32 mouse cellular contexts compared by ENCODE assay signal in the genomic region with DNA sequence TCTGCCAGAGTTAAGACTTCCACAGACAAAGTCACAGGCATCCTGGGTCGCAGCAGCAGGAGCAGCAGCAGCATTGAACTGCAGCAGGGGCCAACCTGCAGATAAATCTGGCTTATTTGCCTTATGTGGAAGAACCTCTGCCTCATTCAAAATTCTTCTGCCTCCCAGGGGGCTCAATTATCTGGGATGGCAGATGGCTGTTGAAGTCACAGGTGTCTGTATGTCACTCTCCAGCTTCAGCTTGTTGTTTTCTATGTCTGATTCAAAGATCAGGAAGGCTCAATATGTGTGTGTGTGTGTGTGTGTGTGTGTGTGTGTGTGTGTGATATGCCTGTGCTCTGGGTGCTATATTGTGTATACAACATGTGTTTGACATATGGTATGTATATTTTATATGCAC. TPM values are rescaled to one million over a fixed set of nuclear protein-coding genes. Genes with fewer than 3 reads are reported as not detected.
DNase-seq lines count a peak whose midpoint lies in the region; ATAC-seq and TF ChIP-seq lines count a peak whose summit lies in the region.
"Had no signal": no experiment of that assay in that cellular context is flagged by ENCODE, and none has a peak within 500 bp of the region (broad histone marks: within the 10 kb centered on the region; RNA-seq: fewer than 3 reads in every experiment).

No protein-coding gene starts in this region.

- no peaks in the 10 kb centered on the region for H3K4me1 ChIP-seq in forebrain, embryonic 14.5 days (ENCODE audit: control insufficient read depth, insufficient read depth, low read length)
- 0 out of 2 replicates have a peak, but pooled peaks cover 2% of the 10 kb centered on the region for H3K4me1 ChIP-seq in forebrain, embryonic 16.5 days (replicated peaks; ENCODE audit: control insufficient read depth, insufficient read depth, low read length)
- no peaks in the 10 kb centered on the region for H3K4me1 ChIP-seq in forebrain, embryonic 15.5 days
- H3K4me1 ChIP-seq in hindbrain, postnatal 0 days (ENCODE audit: insufficient read depth, low read length), result no peaks in the 10 kb centered on the region
- no peaks in the 10 kb centered on the region for H3K4me1 ChIP-seq in midbrain, postnatal 0 days (ENCODE audit: insufficient read depth, low read length)
- H3K4me1 ChIP-seq: embryonic facial prominence, embryonic 12.5 days; intestine, embryonic 15.5 days had no signal

- peak; percentile 52 for DNase-seq in forebrain, embryonic 14.5 days (ENCODE audit: low spot score)
- DNase-seq in hindbrain, postnatal 0 days (ENCODE audit: low spot score), result peak; percentile 5
- peak; percentile 5 for DNase-seq in midbrain, postnatal 0 days (ENCODE audit: low spot score)
- DNase-seq in ovary, adult 18-20 months (ENCODE audit: low spot score), result no peak
- no peak for DNase-seq in frontal cortex, postnatal 10 days (ENCODE audit: low spot score in 2 of 2)
- DNase-seq: adrenal gland, adult 2 months; cerebellum, adult 18-20 months; cerebellum, postnatal 14 days; gastrocnemius, postnatal 10 days; kidney, adult 8-10 months; kidney, postnatal 10 days; liver, postnatal 0 days; right cerebral cortex, postnatal 14 days; spleen, adult 18-20 months had no signal

- H3K36me3 ChIP-seq in forebrain, embryonic 14.5 days (ENCODE audit: control insufficient read depth, insufficient read depth, low read length), result no peaks in the 10 kb centered on the region
- H3K36me3 ChIP-seq in forebrain, embryonic 16.5 days (ENCODE audit: control insufficient read depth, insufficient read depth), result no peaks in the 10 kb centered on the region
- H3K36me3 ChIP-seq in forebrain, embryonic 15.5 days, result no peaks in the 10 kb centered on the region
- H3K36me3 ChIP-seq in hindbrain, postnatal 0 days (ENCODE audit: insufficient read depth, low read length), result no peaks in the 10 kb centered on the region
- no peaks in the 10 kb centered on the region for H3K36me3 ChIP-seq in midbrain, postnatal 0 days (ENCODE audit: insufficient read depth, low read length)
- H3K36me3 ChIP-seq: embryonic facial prominence, embryonic 12.5 days; G1E; intestine, embryonic 15.5 days had no signal

- ATAC-seq in forebrain, embryonic 14.5 days, result peak; percentile 65
- ATAC-seq in forebrain, embryonic 16.5 days, result no peak
- 0 out of 2 replicates have a peak, but pooled peaks have one; percentile 29 for ATAC-seq in forebrain, embryonic 15.5 days (replicated peaks)
- ATAC-seq in hindbrain, postnatal 0 days, result no peak
- ATAC-seq in midbrain, postnatal 0 days (ENCODE audit: low FRiP score), result no peak
- ATAC-seq: intestine, embryonic 15.5 days; lung, postnatal 0 days had no signal

- no peak overlapping the region for H3K4me2 ChIP-seq in forebrain, embryonic 14.5 days (ENCODE audit: low read length)
- no peak overlapping the region for H3K4me2 ChIP-seq in forebrain, embryonic 16.5 days (ENCODE audit: low read length)
- no peak overlapping the region for H3K4me2 ChIP-seq in forebrain, embryonic 15.5 days (replicated peaks)
- H3K4me2 ChIP-seq in hindbrain, postnatal 0 days (ENCODE audit: low read depth, low read length), result no peak overlapping the region
- H3K4me2 ChIP-seq in midbrain, postnatal 0 days (ENCODE audit: low read depth, low read length, poor library complexity, severe bottlenecking), result no peak overlapping the region
- H3K4me2 ChIP-seq: embryonic facial prominence, embryonic 12.5 days; heart, embryonic 11.5 days; intestine, embryonic 15.5 days had no signal

- H3K27me3 ChIP-seq in forebrain, embryonic 14.5 days (replicated peaks; ENCODE audit: control insufficient read depth, insufficient read depth, low read length), result no peaks in the 10 kb centered on the region
- H3K27me3 ChIP-seq in forebrain, embryonic 16.5 days (replicated peaks; ENCODE audit: control insufficient read depth, insufficient read depth, low read length), result no peaks in the 10 kb centered on the region
- no peaks in the 10 kb centered on the region for H3K27me3 ChIP-seq in forebrain, embryonic 15.5 days
- no peaks in the 10 kb centered on the region for H3K27me3 ChIP-seq in hindbrain, postnatal 0 days (ENCODE audit: insufficient read depth, low read length)
- no peaks in the 10 kb centered on the region for H3K27me3 ChIP-seq in midbrain, postnatal 0 days (ENCODE audit: insufficient read depth, low read length)
- H3K27me3 ChIP-seq: CH12.LX; embryonic facial prominence, embryonic 12.5 days; intestine, embryonic 15.5 days had no signal

- no peak overlapping the region for H3K27ac ChIP-seq in forebrain, embryonic 14.5 days (ENCODE audit: low read depth, low read length)
- no peak overlapping the region for H3K27ac ChIP-seq in forebrain, embryonic 16.5 days (ENCODE audit: low read length)
- no peak overlapping the region for H3K27ac ChIP-seq in forebrain, embryonic 15.5 days (replicated peaks)
- H3K27ac ChIP-seq in hindbrain, postnatal 0 days, result no peak overlapping the region
- no peak overlapping the region for H3K27ac ChIP-seq in midbrain, postnatal 0 days (ENCODE audit: low read depth, low read length)
- H3K27ac ChIP-seq: embryonic facial prominence, embryonic 12.5 days; intestine, embryonic 15.5 days; macrophage had no signal

- TF ChIP-seq CTCF in hindbrain, postnatal 0 days (IDR thresholded peaks at IDR 0.05; ENCODE audit: low read depth), result no peak
- no peak for TF ChIP-seq CTCF in midbrain, postnatal 0 days (IDR thresholded peaks at IDR 0.05)

- H3K4me3 ChIP-seq in forebrain, embryonic 14.5 days (ENCODE audit: low read depth, low read length), result no peak overlapping the region
- no peak overlapping the region for H3K4me3 ChIP-seq in forebrain, embryonic 16.5 days (replicated peaks; ENCODE audit: low read length)
- no peak overlapping the region for H3K4me3 ChIP-seq in forebrain, embryonic 15.5 days
- no peak overlapping the region for H3K4me3 ChIP-seq in hindbrain, postnatal 0 days (ENCODE audit: low read length)
- no peak overlapping the region for H3K4me3 ChIP-seq in midbrain, postnatal 0 days (ENCODE audit: low read depth, low read length)
- H3K4me3 ChIP-seq: embryonic facial prominence, embryonic 12.5 days; intestine, embryonic 15.5 days had no signal

- no peaks in the 10 kb centered on the region for H3K9me3 ChIP-seq in forebrain, embryonic 14.5 days (replicated peaks; ENCODE audit: control insufficient read depth, low read length)
- H3K9me3 ChIP-seq in forebrain, embryonic 16.5 days (ENCODE audit: control insufficient read depth, low read length), result no peaks in the 10 kb centered on the region
- no peaks in the 10 kb centered on the region for H3K9me3 ChIP-seq in forebrain, embryonic 15.5 days
- no peaks in the 10 kb centered on the region for H3K9me3 ChIP-seq in hindbrain, postnatal 0 days (ENCODE audit: low read length)
- no peaks in the 10 kb centered on the region for H3K9me3 ChIP-seq in midbrain, postnatal 0 days (ENCODE audit: low read length)
- H3K9me3 ChIP-seq: embryonic facial prominence, embryonic 12.5 days; G1E; intestine, embryonic 15.5 days had no signal

- WGBS in forebrain, embryonic 14.5 days, result 21% methylated on average over 1 of the region's 1 CpGs
- 21% methylated on average over 1 of the region's 1 CpGs for WGBS in forebrain, embryonic 16.5 days
- WGBS in forebrain, embryonic 15.5 days, result 21% methylated on average over 1 of the region's 1 CpGs
- 29% methylated on average over 1 of the region's 1 CpGs for WGBS in hindbrain, postnatal 0 days
- WGBS in midbrain, postnatal 0 days, result 23% methylated on average over 1 of the region's 1 CpGs

- no peak overlapping the region for H3K9ac ChIP-seq in forebrain, embryonic 14.5 days (ENCODE audit: low read length)
- no peak overlapping the region for H3K9ac ChIP-seq in forebrain, embryonic 16.5 days (replicated peaks; ENCODE audit: low read depth, low read length)
- H3K9ac ChIP-seq in forebrain, embryonic 15.5 days (replicated peaks), result no peak overlapping the region
- no peak overlapping the region for H3K9ac ChIP-seq in hindbrain, postnatal 0 days (replicated peaks; ENCODE audit: low read length)
- H3K9ac ChIP-seq in midbrain, postnatal 0 days (replicated peaks; ENCODE audit: low read length, poor library complexity, severe bottlenecking), result no peak overlapping the region
- H3K9ac ChIP-seq: embryonic facial prominence, embryonic 12.5 days; intestine, embryonic 15.5 days; liver, postnatal 0 days had no signal

RNA-seq across cellular contexts. Expression of gene Trpv6, which starts 1.2 kb away (rescaled TPM):
- 0.54 and 0.55 TPM in 2 replicates for polyA plus RNA-seq in forebrain, embryonic 14.5 days (2014; fragmentation: Nextera tagmentation; extraction: Ambion mirVana)
- polyA plus RNA-seq in forebrain, embryonic 16.5 days (2015; fragmentation: Nextera tagmentation; extraction: Ambion mirVana), result 0.60 and 0.65 TPM in 2 replicates
- 0.46 and 0.52 TPM in 2 replicates for polyA plus RNA-seq in forebrain, embryonic 15.5 days (2015; fragmentation: Nextera tagmentation; extraction: Ambion mirVana)
- total RNA-seq in hindbrain, postnatal 0 days (2014; rRNA removed), result 0.58 TPM in 1 of 2 replicates, not detected in the other
- 0.45 and 0.58 TPM in 2 replicates for polyA plus RNA-seq in hindbrain, postnatal 0 days (2015; fragmentation: Nextera tagmentation; extraction: Ambion mirVana)
- total RNA-seq in midbrain, postnatal 0 days (2014; rRNA removed), result 0.33 TPM in 1 of 2 replicates, not detected in the other
- 0.78 and 0.80 TPM in 2 replicates for polyA plus RNA-seq in midbrain, postnatal 0 days (2015; fragmentation: Nextera tagmentation; extraction: Ambion mirVana)
- total RNA-seq: adrenal gland, adult 2 months; CH12.LX; gastrocnemius, postnatal 10 days; granulocyte monocyte progenitor cell, adult 5-6 weeks; hematopoietic stem cell, adult 5-6 weeks; liver, adult 2 months had no signal
- polyA plus RNA-seq: adrenal gland, adult 2 months; G1E; heart, embryonic 11.5 days; heart, postnatal 0 days; liver, adult 2 months; liver, postnatal 0 days; macrophage had no signal

RNA-seq across cellular contexts. Expression of gene Ephb6, which starts 32.1 kb away (rescaled TPM):
- polyA plus RNA-seq in forebrain, embryonic 14.5 days (2014; fragmentation: Nextera tagmentation; extraction: Ambion mirVana), result 20.2 and 24.7 TPM in 2 replicates
- polyA plus RNA-seq in forebrain, embryonic 16.5 days (2015; fragmentation: Nextera tagmentation; extraction: Ambion mirVana), result 37.7 and 39.4 TPM in 2 replicates
- polyA plus RNA-seq in forebrain, embryonic 15.5 days (2015; fragmentation: Nextera tagmentation; extraction: Ambion mirVana), result 33.2 and 34.6 TPM in 2 replicates
- total RNA-seq in hindbrain, postnatal 0 days (2014; rRNA removed), result 58.4 and 79.1 TPM in 2 replicates
- 25.1 and 27.9 TPM in 2 replicates for polyA plus RNA-seq in hindbrain, postnatal 0 days (2015; fragmentation: Nextera tagmentation; extraction: Ambion mirVana)
- total RNA-seq in midbrain, postnatal 0 days (2014; rRNA removed), result 60.1 and 70.3 TPM in 2 replicates
- 32.0 and 39.1 TPM in 2 replicates for polyA plus RNA-seq in midbrain, postnatal 0 days (2015; fragmentation: Nextera tagmentation; extraction: Ambion mirVana)
- total RNA-seq: CH12.LX had no signal

RNA-seq across cellular contexts. Expression of gene Trpv5, which starts 43.2 kb away (rescaled TPM):
- polyA plus RNA-seq in forebrain, embryonic 14.5 days (2014; fragmentation: Nextera tagmentation; extraction: Ambion mirVana), result not detected in 2 replicates
- polyA plus RNA-seq in forebrain, embryonic 16.5 days (2015; fragmentation: Nextera tagmentation; extraction: Ambion mirVana), result not detected in 2 replicates
- polyA plus RNA-seq in forebrain, embryonic 15.5 days (2015; fragmentation: Nextera tagmentation; extraction: Ambion mirVana), result not detected in 2 replicates
- not detected in 2 replicates for total RNA-seq in hindbrain, postnatal 0 days (2014; rRNA removed)
- polyA plus RNA-seq in hindbrain, postnatal 0 days (2015; fragmentation: Nextera tagmentation; extraction: Ambion mirVana), result not detected in 2 replicates
- not detected in 2 replicates for total RNA-seq in midbrain, postnatal 0 days (2014; rRNA removed)
- not detected in 2 replicates for polyA plus RNA-seq in midbrain, postnatal 0 days (2015; fragmentation: Nextera tagmentation; extraction: Ambion mirVana)
- total RNA-seq: adrenal gland, adult 2 months; CH12.LX; gastrocnemius, postnatal 10 days; granulocyte monocyte progenitor cell, adult 5-6 weeks; hematopoietic stem cell, adult 5-6 weeks; layer of hippocampus, adult 18-20 months; layer of hippocampus, postnatal 14 days; left cerebral cortex, adult 8-10 months; liver, adult 2 months had no signal
- polyA plus RNA-seq: adrenal gland, adult 2 months; embryonic facial prominence, embryonic 12.5 days; G1E; heart, embryonic 11.5 days; heart, postnatal 0 days; limb, embryonic 11.5 days; liver, adult 2 months; lung, postnatal 0 days; macrophage; urinary bladder, adult 2 months had no signal

RNA-seq across cellular contexts. Expression of gene Llcfc1, which starts 46.8 kb away (rescaled TPM):
- polyA plus RNA-seq in forebrain, embryonic 14.5 days (2014; fragmentation: Nextera tagmentation; extraction: Ambion mirVana), result not detected in 2 replicates
- polyA plus RNA-seq in forebrain, embryonic 16.5 days (2015; fragmentation: Nextera tagmentation; extraction: Ambion mirVana), result not detected in 2 replicates
- polyA plus RNA-seq in forebrain, embryonic 15.5 days (2015; fragmentation: Nextera tagmentation; extraction: Ambion mirVana), result not detected in 2 replicates
- total RNA-seq in hindbrain, postnatal 0 days (2014; rRNA removed), result 0.21 TPM in 1 of 2 replicates, not detected in the other
- polyA plus RNA-seq in hindbrain, postnatal 0 days (2015; fragmentation: Nextera tagmentation; extraction: Ambion mirVana), result not detected in 2 replicates
- total RNA-seq in midbrain, postnatal 0 days (2014; rRNA removed), result not detected in 2 replicates
- polyA plus RNA-seq in midbrain, postnatal 0 days (2015; fragmentation: Nextera tagmentation; extraction: Ambion mirVana), result not detected in 2 replicates
- total RNA-seq: adrenal gland, adult 2 months; CH12.LX; G1E; gastrocnemius, postnatal 10 days; granulocyte monocyte progenitor cell, adult 5-6 weeks; hematopoietic stem cell, adult 5-6 weeks; layer of hippocampus, adult 18-20 months; layer of hippocampus, postnatal 14 days; left cerebral cortex, adult 8-10 months; liver, adult 2 months had no signal
- polyA plus RNA-seq: adrenal gland, adult 2 months; embryonic facial prominence, embryonic 12.5 days; G1E; heart, embryonic 11.5 days; heart, postnatal 0 days; limb, embryonic 11.5 days; liver, adult 2 months; liver, postnatal 0 days; lung, postnatal 0 days; macrophage; urinary bladder, adult 2 months had no signal

Comparison
In these comparisons a context has a peak if more than half of its experiments do, and no peak if none do; other contexts are left out.
1. ATAC-seq: peak in forebrain, embryonic 14.5 days (single experiment) and forebrain, embryonic 15.5 days (single experiment); none in forebrain, embryonic 16.5 days (single experiment), hindbrain, postnatal 0 days (single experiment) and midbrain, postnatal 0 days (single experiment).
2. DNase-seq: peak in forebrain, embryonic 14.5 days (single experiment), hindbrain, postnatal 0 days (single experiment) and midbrain, postnatal 0 days (single experiment); none in ovary, adult 18-20 months (single experiment) and frontal cortex, postnatal 10 days (0 of 2).